ENCODE assay signal across 8 mouse cellular contexts in genomic region chr3:142881589-142881871, GRCm38 (mm10). TPM values are rescaled to one million over a fixed set of nuclear protein-coding genes. Genes with fewer than 3 reads are reported as not detected.
DNase-seq lines count a peak whose midpoint lies in the region; ATAC-seq and TF ChIP-seq lines count a peak whose summit lies in the region.

No protein-coding gene starts in this region.

- TF ChIP-seq CTCF in lung, embryonic 14.5 days (IDR thresholded peaks at IDR 0.05; ENCODE audit: low read depth), result no peak

- ATAC-seq in lung, embryonic 14.5 days (ENCODE audit: insufficient read depth), result no peak
- no peak; the same call in 1 of the 2 replicates for ATAC-seq in embryonic facial prominence, embryonic 12.5 days (ENCODE audit: insufficient number of reproducible peaks, insufficient read depth, low FRiP score, low TSS enrichment)
- peak; percentile 12 for ATAC-seq in inflammation-experienced regulatory T-cells, adult 6 months
- ATAC-seq in neural tube, embryonic 12.5 days (ENCODE audit: low FRiP score, low read depth), result no peak; the same call in 1 of the 2 replicates

- H3K27me3 ChIP-seq in lung, embryonic 14.5 days (ENCODE audit: insufficient read depth, low read length), result no peaks in the 10 kb centered on the region
- H3K27me3 ChIP-seq in embryonic facial prominence, embryonic 12.5 days, result no peaks in the 10 kb centered on the region
- no peaks in the 10 kb centered on the region for H3K27me3 ChIP-seq in neural tube, embryonic 12.5 days (replicated peaks)

- intact Hi-C loops in left cerebral cortex, postnatal 14 days (cut with DNase I), result no loop called here

- H3K27ac ChIP-seq in lung, embryonic 14.5 days (ENCODE audit: low read depth), result peak overlapping the region; percentile 95
- peak overlapping the region; percentile 97 for H3K27ac ChIP-seq in embryonic facial prominence, embryonic 12.5 days
- H3K27ac ChIP-seq in neural tube, embryonic 12.5 days, result peak overlapping the region; percentile 92

- H3K9ac ChIP-seq in lung, embryonic 14.5 days, result peak overlapping the region; percentile 95
- peak overlapping the region; percentile 97 for H3K9ac ChIP-seq in embryonic facial prominence, embryonic 12.5 days
- peak overlapping the region; percentile 95 for H3K9ac ChIP-seq in neural tube, embryonic 12.5 days

- no peak for DNase-seq in lung, embryonic 14.5 days
- DNase-seq in lung, postnatal 4 days, result no peak
- no peak for DNase-seq in left cerebral cortex, postnatal 14 days (ENCODE audit: low spot score in 2 of 2)
- no peak for DNase-seq in left cerebral cortex, adult 8-10 months (ENCODE audit: low spot score in 2 of 2)
- no peak for DNase-seq in testis, postnatal 10 days (ENCODE audit: low spot score)

- no peaks in the 10 kb centered on the region for H3K36me3 ChIP-seq in lung, embryonic 14.5 days (ENCODE audit: insufficient read depth)
- H3K36me3 ChIP-seq in embryonic facial prominence, embryonic 12.5 days, result no peaks in the 10 kb centered on the region
- no peaks in the 10 kb centered on the region for H3K36me3 ChIP-seq in neural tube, embryonic 12.5 days

- no peaks in the 10 kb centered on the region for H3K4me1 ChIP-seq in lung, embryonic 14.5 days (ENCODE audit: insufficient read depth)
- peaks cover 6% of the 10 kb centered on the region; the same call in 1 of the 2 replicates for H3K4me1 ChIP-seq in embryonic facial prominence, embryonic 12.5 days
- no peaks in the 10 kb centered on the region for H3K4me1 ChIP-seq in neural tube, embryonic 12.5 days

- peak overlapping the region; percentile 95 for H3K4me3 ChIP-seq in lung, embryonic 14.5 days (ENCODE audit: low read depth, low read length)
- H3K4me3 ChIP-seq in embryonic facial prominence, embryonic 12.5 days, result peak overlapping the region; percentile 100
- H3K4me3 ChIP-seq in neural tube, embryonic 12.5 days, result peak overlapping the region; percentile 100

- no peaks in the 10 kb centered on the region for H3K9me3 ChIP-seq in lung, embryonic 14.5 days (ENCODE audit: low read depth, low read length)
- H3K9me3 ChIP-seq in embryonic facial prominence, embryonic 12.5 days, result no peaks in the 10 kb centered on the region
- H3K9me3 ChIP-seq in neural tube, embryonic 12.5 days, result no peaks in the 10 kb centered on the region

- peak overlapping the region; percentile 61 for H3K4me2 ChIP-seq in lung, embryonic 14.5 days
- peak overlapping the region; percentile 56 for H3K4me2 ChIP-seq in embryonic facial prominence, embryonic 12.5 days (replicated peaks)
- peak overlapping the region; percentile 62 for H3K4me2 ChIP-seq in neural tube, embryonic 12.5 days (replicated peaks)

- WGBS in lung, embryonic 14.5 days, result under 1% methylated on average over 39 of the region's 40 CpGs
- under 1% methylated on average over 40 of the region's 40 CpGs for WGBS in embryonic facial prominence, embryonic 12.5 days
- 0% methylated on average over 39 of the region's 40 CpGs for WGBS in neural tube, embryonic 12.5 days

RNA-seq across cellular contexts. Expression of gene Pkn2, which starts 0.3 kb away (rescaled TPM):
- 50.3 and 56.8 TPM in 2 replicates for polyA plus RNA-seq in lung, embryonic 14.5 days (2014; fragmentation: Nextera tagmentation; extraction: Ambion mirVana)
- 62.4 and 64.0 TPM in 2 replicates for polyA plus RNA-seq in embryonic facial prominence, embryonic 12.5 days (2016; fragmentation: Nextera tagmentation; extraction: Ambion mirVana)
- polyA plus RNA-seq in inflammation-experienced regulatory T-cells, adult 6 months (2017; shearing (Covaris generic)), result 10 to 100 TPM; 12.3 to 17.3 (median 15.0) TPM
- 44.2 and 49.8 TPM in 2 replicates for polyA plus RNA-seq in neural tube, embryonic 12.5 days (2016; fragmentation: Nextera tagmentation; extraction: Ambion mirVana)
- total RNA-seq in left cerebral cortex, postnatal 14 days (2021), result 10 to 100 TPM; 23.8 to 30.1 TPM
- 10 to 100 TPM; 29.0 to 35.1 (median 32.8) TPM for total RNA-seq in left cerebral cortex, adult 8-10 months (2022)
